Mouse (Mus musculus) erythroblast, embryonic 14.5 days (primary cell): ENCODE data around the gene Uba5. TPM values are rescaled to one million over a fixed set of nuclear protein-coding genes. Genes with fewer than 3 reads are reported as not detected.

Experiments used
- H3K27me3 ChIP-seq: 2 replicates; pipeline ENCODE4 v1.6.1; 2012; ENCODE audit warnings: inconsistent platforms; ENCODE audit not compliant: control insufficient read depth
- H3K36me3 ChIP-seq: 2 replicates; pipeline ENCODE4 v1.6.1; 2012; ENCODE audit warnings: mild to moderate bottlenecking, inconsistent platforms; ENCODE audit not compliant: control insufficient read depth
- H3K4me1 ChIP-seq: 2 replicates; pipeline ENCODE4 v1.6.1; 2012; ENCODE audit warnings: inconsistent platforms; ENCODE audit not compliant: control insufficient read depth
- H3K4me3 ChIP-seq: replicated peaks from 2 replicates; pipeline ENCODE3; 2012; ENCODE audit warnings: moderate library complexity, mild to moderate bottlenecking, inconsistent platforms
- H3K9me3 ChIP-seq: 2 replicates; pipeline ENCODE4 v1.6.1; 2012; ENCODE audit warnings: low read length, inconsistent platforms, mixed read lengths; ENCODE audit not compliant: control insufficient read depth
- GATA1 ChIP-seq: IDR thresholded peaks from 2 replicates; pipeline ENCODE4 v1.6.1; 2012; ENCODE audit warnings: low read length, inconsistent platforms, mixed read lengths
- TAL1 ChIP-seq: IDR thresholded peaks from 3 replicates; pipeline ENCODE4 v1.6.1; 2012; ENCODE audit warnings: low read length, inconsistent platforms, mixed read lengths
- polyA plus RNA-seq: library from polyadenylated mRNA; stranded (reverse); fragments of >175 nt; gene quantifications from 2 replicates; pipeline ENCODE4 v1.2.3, GENCODE M21; 2012

The Uba5 gene
- polyA plus RNA-seq, 1 experiment: 0.24 TPM

DNA sequence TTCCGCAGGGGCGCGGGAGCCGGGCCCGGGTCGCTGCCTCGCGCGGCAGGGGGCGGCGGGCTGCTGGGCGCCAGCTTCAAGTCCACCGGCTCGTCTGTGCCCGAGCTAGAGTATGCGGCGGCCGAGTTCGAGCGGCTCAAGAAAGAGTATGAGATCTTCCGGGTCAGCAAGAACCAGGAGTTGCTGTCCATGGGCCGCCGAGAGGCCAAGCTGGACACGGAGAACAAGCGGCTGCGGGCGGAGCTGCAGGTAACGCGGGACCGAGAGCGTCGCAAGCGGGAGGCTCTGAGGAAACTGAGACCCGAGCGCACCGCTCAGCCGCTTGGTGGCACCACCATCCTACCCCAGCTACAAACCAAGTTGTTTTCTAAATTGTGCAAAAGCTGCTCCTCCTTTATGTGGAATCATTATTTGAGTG, 60.0 kb downstream of the Uba5 start:
- no peaks in the 10 kb centered on the region for H3K36me3 ChIP-seq
- peaks cover 9% of the 10 kb centered on the region for H3K9me3 ChIP-seq
- peak overlapping the region; percentile 62 for H3K4me3 ChIP-seq
- TF ChIP-seq TAL1 (no peak), GATA1 (no peak)
- peaks cover 23% of the 10 kb centered on the region for H3K27me3 ChIP-seq
- H3K4me1 ChIP-seq: peaks cover 15% of the 10 kb centered on the region

DNA sequence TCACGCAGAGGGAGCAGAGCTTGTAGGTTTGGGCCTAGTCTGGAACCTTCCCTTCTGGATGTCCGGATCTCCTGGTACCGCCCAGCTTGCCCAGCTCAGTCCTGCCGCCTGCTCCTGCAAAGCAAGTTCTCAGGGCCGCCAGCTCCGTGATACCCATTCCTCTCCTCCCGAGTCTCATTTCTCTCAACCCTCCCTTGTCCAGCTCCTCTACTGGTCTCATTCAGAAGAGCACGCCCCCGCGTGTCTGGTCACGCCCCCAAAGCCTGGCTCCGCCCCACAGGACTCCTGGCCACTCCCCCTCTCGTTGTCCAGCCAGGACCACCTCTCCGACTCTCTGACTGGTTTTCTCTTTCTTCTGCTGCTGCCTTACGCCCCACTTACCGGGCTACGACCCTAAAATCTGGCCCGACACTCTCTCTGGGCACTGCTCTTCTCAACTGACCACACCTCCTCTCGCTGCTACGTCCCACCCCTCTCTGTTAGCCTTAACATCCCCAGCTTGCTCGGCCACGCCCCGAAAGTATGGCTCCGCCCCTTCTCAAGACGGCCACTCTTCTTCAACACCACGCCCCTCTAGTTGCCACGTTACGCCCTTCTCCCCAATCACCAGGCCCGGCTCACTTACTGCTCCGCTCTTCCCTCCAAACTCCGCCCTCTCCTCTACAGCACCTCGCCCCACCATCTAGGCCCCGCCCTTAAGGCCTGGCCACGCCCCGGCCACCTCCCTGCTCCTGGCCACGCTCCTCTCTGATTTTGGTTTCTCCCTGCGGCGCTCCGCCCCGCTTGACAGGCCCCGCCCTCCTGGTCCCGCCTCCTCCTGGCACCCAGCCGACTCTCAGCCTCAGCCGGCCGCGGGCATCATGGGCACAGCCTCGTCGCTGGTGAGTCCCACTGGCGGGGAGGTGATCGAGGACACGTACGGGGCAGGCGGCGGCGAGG, 60.7 kb downstream of the Uba5 start, which contains the start of gene Nphp3:
Nphp3 (plus strand) TSS at position 624 of the 939 bp plus-strand sequence.
- Histone ChIP-seq H3K9me3 (peaks cover 9% of the 10 kb centered on the region), H3K4me3 (peak within 1 kb of the TSS; percentile 62), H3K36me3 (no peaks in the 10 kb centered on the region), H3K4me1 (peaks cover 15% of the 10 kb centered on the region), H3K27me3 (peaks cover 23% of the 10 kb centered on the region)
- TF ChIP-seq TAL1 (no peak), GATA1 (no peak)

DNA sequence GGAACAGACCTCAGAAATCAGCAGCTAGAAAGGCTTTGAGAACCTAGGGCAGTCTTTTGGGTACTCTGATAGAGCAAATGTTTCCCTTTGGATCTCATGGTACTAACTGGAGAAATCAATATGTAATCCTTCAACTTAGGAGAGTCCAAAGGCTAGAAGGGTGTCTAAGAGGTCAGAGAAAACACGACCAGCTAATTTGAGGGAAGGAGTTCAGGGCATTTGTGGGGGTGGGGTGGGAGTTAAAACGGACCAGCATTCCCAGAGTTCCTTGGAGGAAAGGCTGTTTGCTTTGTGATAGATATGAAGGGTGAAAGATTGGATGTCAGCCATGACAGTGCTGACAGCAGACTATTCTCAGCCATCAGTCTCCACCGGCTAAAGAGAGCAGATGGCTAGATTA, 62.3 kb downstream of the Uba5 start:
- H3K36me3 ChIP-seq: no peaks in the 10 kb centered on the region
- peaks cover 9% of the 10 kb centered on the region for H3K9me3 ChIP-seq
- peaks cover 23% of the 10 kb centered on the region for H3K27me3 ChIP-seq
- H3K4me1 ChIP-seq: peaks cover 15% of the 10 kb centered on the region
- TF ChIP-seq GATA1: no peak
- TF ChIP-seq TAL1: no peak
- H3K4me3 ChIP-seq: no peak overlapping the region

Other genes with a start within 250 kb of the Uba5 start
- gene Nphp3, start 60.6 kb downstream of the Uba5 start, polyA plus RNA-seq: 0.01 TPM in 1 of 2 replicates, not detected in the other
- gene Gm28305, start 22.5 kb downstream of the Uba5 start, polyA plus RNA-seq: not detected in 2 replicates
- gene Acad11, start 243 bp upstream of the Uba5 start, polyA plus RNA-seq: 0.16 TPM in 1 of 2 replicates, not detected in the other
- not detected in 2 replicates for gene Ackr4, start 63.8 kb upstream of the Uba5 start, polyA plus RNA-seq
- 0.41 and 0.61 TPM in 2 replicates for gene Dnajc13, start 199.8 kb upstream of the Uba5 start, polyA plus RNA-seq